Mouse (Mus musculus): ENCODE measurements around the gene Socs4. TPM values are rescaled to one million over a fixed set of nuclear protein-coding genes. Genes with fewer than 3 reads are reported as not detected.
A peak's percentile ranks its signal among the peaks of the same experiment; 100 is the strongest.

The Socs4 gene
- polyA plus RNA-seq, 1 experiment from 2014 or later, result 2.7 TPM

DNA sequence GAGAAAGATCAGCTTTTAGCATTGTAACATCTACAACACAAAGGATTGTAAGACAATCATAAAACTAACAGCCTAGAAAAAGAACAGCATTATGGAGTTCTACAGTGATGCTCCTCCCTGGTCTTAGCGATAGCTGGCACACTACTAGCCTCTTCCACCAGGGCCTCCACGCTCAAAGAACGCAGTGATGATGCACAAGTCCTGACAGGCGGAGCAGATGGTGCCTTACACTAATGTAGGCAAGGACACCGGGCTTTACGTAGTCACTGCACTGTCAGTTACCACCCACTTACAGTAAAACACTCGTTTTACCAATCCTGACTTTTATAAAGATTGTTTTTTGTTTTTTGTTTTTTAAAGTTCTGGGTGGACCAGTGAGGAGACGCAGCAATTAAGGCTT, 10.9 kb upstream of the Socs4 start:
- Histone ChIP-seq H3K27ac (replicated peaks) (no peak overlapping the region), H3K9me3 (no peaks in the 10 kb centered on the region), H3K4me3 (no peak overlapping the region), H3K4me1 (replicated peaks) (no peaks in the 10 kb centered on the region), H3K36me3 (peaks cover 59% of the 10 kb centered on the region), H3K27me3 (no peaks in the 10 kb centered on the region), H3K9ac (no peak overlapping the region), H3K4me2 (no peak overlapping the region)
- 95% methylated on average over 8 of the region's 8 CpGs for WGBS
- no peak for ATAC-seq (ENCODE audit: low read depth)

- Histone ChIP-seq H3K27ac (replicated peaks) (no peak overlapping the region), H3K9ac (no peak overlapping the region), H3K9me3 (no peaks in the 10 kb centered on the region), H3K27me3 (no peaks in the 10 kb centered on the region), H3K36me3 (peaks cover 62% of the 10 kb centered on the region), H3K4me1 (replicated peaks) (no peaks in the 10 kb centered on the region), H3K4me3 (no peak overlapping the region), H3K4me2 (no peak overlapping the region)
- no peak for ATAC-seq (ENCODE audit: low read depth)
- WGBS, result 95% methylated on average over 4 of the region's 4 CpGs
Observed at GRCm38 (mm10) chr14:47269056-47269455, 7.7 kb upstream of the Socs4 start.

DNA sequence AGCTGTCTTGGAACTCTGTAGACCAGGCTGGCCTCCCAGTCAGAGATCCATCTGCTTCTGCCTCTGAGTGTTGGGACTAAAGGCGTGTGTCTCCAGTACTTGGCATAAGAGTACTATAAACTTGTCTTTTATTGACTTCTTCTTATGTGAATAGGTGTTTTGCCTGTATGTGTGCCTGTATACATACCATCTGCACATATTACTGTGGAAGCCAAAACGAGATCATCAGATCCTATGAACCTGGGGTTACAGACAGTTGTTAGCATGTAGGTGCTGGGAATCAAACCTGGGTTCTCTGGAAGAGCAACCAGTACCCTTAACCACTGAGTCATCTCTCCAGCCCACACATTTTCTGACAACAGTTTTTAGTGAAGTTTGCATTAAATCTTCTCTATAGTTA, 7.0 kb upstream of the Socs4 start:
- Histone ChIP-seq H3K27me3 (no peaks in the 10 kb centered on the region), H3K9me3 (no peaks in the 10 kb centered on the region), H3K4me3 (no peak overlapping the region), H3K4me2 (no peak overlapping the region), H3K4me1 (replicated peaks) (peaks cover 2% of the 10 kb centered on the region; the same call in 1 of the 2 replicates), H3K36me3 (peaks cover 62% of the 10 kb centered on the region), H3K27ac (replicated peaks) (no peak overlapping the region), H3K9ac (no peak overlapping the region)
- WGBS, result 97% methylated on average over 2 of the region's 2 CpGs
- ATAC-seq (ENCODE audit: low read depth), result no peak

GRCm38 (mm10) chr14:47273751-47274150, 3.0 kb upstream of the Socs4 start:
- WGBS, result 90% methylated on average over 3 of the region's 3 CpGs
- Histone ChIP-seq H3K9me3 (no peaks in the 10 kb centered on the region), H3K9ac (no peak overlapping the region), H3K4me2 (no peak overlapping the region), H3K4me3 (no peak overlapping the region), H3K36me3 (peaks cover 30% of the 10 kb centered on the region), H3K27ac (replicated peaks) (no peak overlapping the region), H3K4me1 (replicated peaks) (peaks cover 28% of the 10 kb centered on the region), H3K27me3 (no peaks in the 10 kb centered on the region)
- ATAC-seq (ENCODE audit: low read depth), result no peak

DNA sequence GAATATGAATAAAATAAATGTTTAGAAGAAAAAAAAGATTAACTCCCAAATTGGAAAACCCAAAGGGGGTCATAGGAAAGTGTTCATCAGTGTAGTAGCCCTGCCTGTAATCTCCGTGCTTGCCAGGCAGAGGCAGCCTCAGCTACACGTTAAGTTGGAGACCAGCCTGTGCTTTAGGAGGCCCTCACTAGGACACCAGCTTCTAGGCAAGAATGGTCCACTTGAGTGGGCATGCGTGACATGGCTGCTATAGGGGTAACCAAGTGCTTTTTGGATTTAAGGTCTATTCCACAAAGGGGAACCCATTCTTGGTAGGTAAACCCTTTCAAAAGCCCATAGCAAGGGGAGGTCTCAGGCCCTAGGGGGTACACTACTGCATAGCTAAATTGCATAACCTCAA, 1.3 kb upstream of the Socs4 start:
- H3K4me2 ChIP-seq, result peak overlapping the region; percentile 67

DNA sequence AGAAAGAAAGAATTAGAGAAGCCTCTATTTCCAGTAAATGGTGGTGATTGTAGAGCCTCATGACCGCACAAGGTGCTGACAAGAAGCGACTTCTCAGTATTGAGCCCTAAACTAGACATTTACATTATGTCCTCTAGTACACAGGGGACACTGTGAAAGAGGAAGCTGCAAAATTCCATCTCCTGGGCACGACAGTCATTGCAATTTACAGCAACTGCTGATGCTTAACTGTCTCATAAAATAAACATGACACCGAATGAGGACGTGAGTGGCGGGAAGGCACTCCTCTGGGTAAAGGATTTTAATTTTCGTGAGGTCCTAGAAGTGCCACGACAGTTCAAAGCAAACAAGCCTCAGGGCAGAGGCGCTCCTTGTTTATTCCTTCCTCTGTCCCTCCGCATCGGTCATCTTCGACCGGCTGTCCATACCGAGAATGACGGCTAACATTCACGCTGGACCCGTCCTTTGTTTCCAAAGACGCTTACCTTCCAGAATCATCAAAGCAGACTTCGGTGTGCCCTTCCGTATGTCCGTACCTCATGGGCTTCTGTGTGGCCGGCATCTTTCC, 611 bp upstream of the Socs4 start:
- H3K9me3 ChIP-seq, result no peaks in the 10 kb centered on the region
- H3K9ac ChIP-seq, result peak overlapping the region; percentile 88
- H3K27me3 ChIP-seq, result no peaks in the 10 kb centered on the region
- peak; percentile 33 for ATAC-seq (ENCODE audit: low read depth)
- peaks cover 28% of the 10 kb centered on the region for H3K4me1 ChIP-seq (replicated peaks)
- 2% methylated on average over 22 of the region's 22 CpGs for WGBS
- peak overlapping the region; percentile 97 for H3K27ac ChIP-seq (replicated peaks)
- peak overlapping the region; percentile 88 for H3K4me3 ChIP-seq
- H3K4me2 ChIP-seq, result peak overlapping the region; percentile 67
- peaks cover 12% of the 10 kb centered on the region for H3K36me3 ChIP-seq

More for the DNA sequence above, 1.3 kb upstream of the Socs4 start:
- Histone ChIP-seq H3K36me3 (peaks cover 18% of the 10 kb centered on the region), H3K9me3 (no peaks in the 10 kb centered on the region), H3K27me3 (no peaks in the 10 kb centered on the region), H3K27ac (replicated peaks) (no peak overlapping the region), H3K9ac (peak overlapping the region; percentile 88), H3K4me1 (replicated peaks) (peaks cover 28% of the 10 kb centered on the region), H3K4me3 (peak overlapping the region; percentile 88)
- WGBS, result 31% methylated on average over 3 of the region's 3 CpGs
- no peak for ATAC-seq (ENCODE audit: low read depth)

- Histone ChIP-seq H3K4me2 (no peak overlapping the region), H3K9ac (no peak overlapping the region), H3K4me3 (no peak overlapping the region), H3K36me3 (0 out of 2 replicates have a peak, but pooled peaks cover 2% of the 10 kb centered on the region), H3K27ac (replicated peaks) (no peak overlapping the region), H3K9me3 (no peaks in the 10 kb centered on the region), H3K4me1 (replicated peaks) (peaks cover 28% of the 10 kb centered on the region), H3K27me3 (no peaks in the 10 kb centered on the region)
- no peak for ATAC-seq (ENCODE audit: low read depth)
- WGBS, result 86% methylated on average over 2 of the region's 2 CpGs
Observed at GRCm38 (mm10) chr14:47279058-47279457, 2.3 kb downstream of the Socs4 start.

- Histone ChIP-seq H3K4me3 (no peak overlapping the region), H3K27me3 (no peaks in the 10 kb centered on the region), H3K9ac (no peak overlapping the region), H3K27ac (replicated peaks) (no peak overlapping the region), H3K36me3 (0 out of 2 replicates have a peak, but pooled peaks cover 2% of the 10 kb centered on the region), H3K9me3 (no peaks in the 10 kb centered on the region), H3K4me1 (replicated peaks) (peaks cover 13% of the 10 kb centered on the region), H3K4me2 (no peak overlapping the region)
- ATAC-seq (ENCODE audit: low read depth), result no peak
- WGBS, result 93% methylated on average over 4 of the region's 4 CpGs
Observed at GRCm38 (mm10) chr14:47281535-47281934, 4.8 kb downstream of the Socs4 start.

GRCm38 (mm10) chr14:47283568-47283967, 6.8 kb downstream of the Socs4 start:
- Histone ChIP-seq H3K27ac (replicated peaks) (no peak overlapping the region), H3K4me3 (no peak overlapping the region), H3K9me3 (no peaks in the 10 kb centered on the region), H3K4me1 (replicated peaks) (0 out of 2 replicates have a peak, but pooled peaks cover under 1% of the 10 kb centered on the region), H3K9ac (no peak overlapping the region), H3K36me3 (0 out of 2 replicates have a peak, but pooled peaks cover 2% of the 10 kb centered on the region), H3K27me3 (no peaks in the 10 kb centered on the region), H3K4me2 (no peak overlapping the region)
- ATAC-seq (ENCODE audit: low read depth), result no peak
- 92% methylated on average over 7 of the region's 7 CpGs for WGBS

DNA sequence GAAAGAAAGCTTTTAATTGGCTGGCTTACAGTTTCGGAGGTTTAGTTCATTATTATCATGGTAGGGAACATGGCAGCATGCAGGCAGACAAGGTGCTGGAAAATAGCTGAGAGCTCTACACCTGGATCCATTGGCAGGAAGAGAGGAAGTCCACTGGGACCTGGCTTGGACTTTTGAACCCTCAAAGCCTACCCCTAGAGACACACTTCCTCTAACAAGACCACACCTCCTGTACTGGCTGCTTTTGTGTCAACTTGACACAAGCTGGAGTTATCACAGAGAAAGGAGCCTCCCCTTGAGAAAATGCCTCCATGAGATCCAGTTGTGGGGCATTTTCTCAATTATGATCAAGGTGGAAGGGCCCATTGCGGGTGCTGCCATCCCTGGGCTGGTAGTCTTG, 8.5 kb downstream of the Socs4 start:
- no peak for ATAC-seq (ENCODE audit: low read depth)
- no peaks in the 10 kb centered on the region for H3K9me3 ChIP-seq
- no peak overlapping the region for H3K27ac ChIP-seq (replicated peaks)
- no peaks in the 10 kb centered on the region for H3K4me1 ChIP-seq (replicated peaks)
- H3K36me3 ChIP-seq, result peaks cover 11% of the 10 kb centered on the region
- WGBS, result 96% methylated on average over 2 of the region's 2 CpGs
- no peak overlapping the region for H3K9ac ChIP-seq
- no peak overlapping the region for H3K4me3 ChIP-seq
- no peak overlapping the region for H3K4me2 ChIP-seq
- H3K27me3 ChIP-seq, result no peaks in the 10 kb centered on the region

DNA sequence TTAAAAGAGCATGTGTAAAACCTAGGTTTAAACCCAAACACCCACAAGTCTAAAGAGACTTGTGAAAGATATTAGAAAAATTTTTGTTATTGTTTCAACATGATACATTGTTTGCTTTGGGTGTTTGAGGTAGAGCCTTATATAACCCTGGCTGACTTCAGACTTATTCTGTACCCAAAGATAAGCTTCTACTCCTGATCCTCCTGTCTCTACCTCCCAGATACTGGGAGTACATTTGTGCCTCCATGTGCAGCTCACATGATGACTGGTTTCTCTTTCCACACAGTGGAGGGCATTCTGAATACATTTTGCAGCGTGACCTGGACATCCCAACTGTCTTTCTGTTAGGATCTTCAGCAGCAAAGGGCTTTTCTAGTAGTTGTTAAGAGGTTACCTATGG, 9.5 kb downstream of the Socs4 start:
- Histone ChIP-seq H3K27me3 (no peaks in the 10 kb centered on the region), H3K4me1 (replicated peaks) (no peaks in the 10 kb centered on the region), H3K4me3 (no peak overlapping the region), H3K4me2 (no peak overlapping the region), H3K9ac (no peak overlapping the region), H3K36me3 (peaks cover 15% of the 10 kb centered on the region), H3K9me3 (no peaks in the 10 kb centered on the region), H3K27ac (replicated peaks) (no peak overlapping the region)
- WGBS, result 92% methylated on average over 1 of the region's 1 CpGs
- ATAC-seq (ENCODE audit: low read depth), result no peak

DNA sequence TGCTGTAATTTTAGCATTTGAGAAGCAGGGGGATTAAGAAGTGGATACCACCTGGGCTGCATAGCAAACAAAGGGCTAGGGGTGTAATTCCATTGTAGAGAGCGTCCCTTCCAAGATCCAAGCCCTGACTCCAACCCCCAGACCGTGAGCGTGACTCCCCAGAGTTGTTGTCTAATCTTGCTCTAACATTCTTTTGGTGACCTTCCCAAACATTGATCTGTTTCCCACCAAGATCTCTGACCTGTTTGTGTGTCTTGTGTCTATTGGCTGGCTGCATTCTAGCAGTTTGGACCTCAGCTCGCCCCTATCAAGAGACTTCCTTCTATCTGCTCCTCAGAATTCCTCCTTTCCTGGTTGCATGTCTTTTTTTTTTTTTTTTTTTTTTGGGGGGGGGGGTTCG, 10.3 kb downstream of the Socs4 start:
- no peak overlapping the region for H3K27ac ChIP-seq (replicated peaks)
- 93% methylated on average over 4 of the region's 5 CpGs for WGBS

GRCm38 (mm10) chr14:47291772-47292171, 15.0 kb downstream of the Socs4 start:
- no peaks in the 10 kb centered on the region for H3K9me3 ChIP-seq
- WGBS, result 82% methylated on average over 1 of the region's 1 CpGs
- ATAC-seq (ENCODE audit: low read depth), result no peak

More for the DNA sequence above, 10.3 kb downstream of the Socs4 start:
- Histone ChIP-seq H3K9me3 (no peaks in the 10 kb centered on the region), H3K4me3 (no peak overlapping the region), H3K4me2 (no peak overlapping the region), H3K36me3 (peaks cover 13% of the 10 kb centered on the region), H3K4me1 (replicated peaks) (no peaks in the 10 kb centered on the region), H3K27me3 (no peaks in the 10 kb centered on the region), H3K9ac (no peak overlapping the region)
- no peak for ATAC-seq (ENCODE audit: low read depth)

More at GRCm38 (mm10) chr14:47291772-47292171, 15.0 kb downstream of the Socs4 start:
- H3K4me3 ChIP-seq, result no peak overlapping the region
- H3K4me2 ChIP-seq, result no peak overlapping the region
- peaks cover 13% of the 10 kb centered on the region for H3K36me3 ChIP-seq
- H3K27ac ChIP-seq (replicated peaks), result no peak overlapping the region
- H3K9ac ChIP-seq, result no peak overlapping the region
- peaks cover 5% of the 10 kb centered on the region for H3K4me1 ChIP-seq (replicated peaks)
- no peaks in the 10 kb centered on the region for H3K27me3 ChIP-seq
